Mouse (Mus musculus): ENCODE data around the gene Dyrk1a.

Gene Dyrk1a

DNA sequence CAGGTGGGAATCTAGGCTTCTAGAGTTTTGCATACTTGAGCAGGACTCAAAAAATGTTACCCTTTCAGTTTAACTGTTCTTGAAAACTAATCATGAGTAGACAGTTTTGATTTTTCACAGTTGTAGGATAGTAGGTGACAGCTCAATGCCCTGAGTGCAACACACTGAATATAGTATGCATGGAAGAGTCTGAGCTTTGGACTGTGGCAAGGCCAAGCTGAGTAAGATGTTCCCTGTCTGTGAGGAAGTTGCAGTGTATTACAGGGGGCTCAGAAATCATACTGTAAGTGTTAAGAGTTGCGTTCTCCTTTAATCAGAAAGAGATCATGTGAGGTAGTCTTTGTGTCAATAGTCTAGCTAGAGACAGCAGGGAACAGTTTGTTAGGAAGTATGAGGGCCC, 20.4 kb downstream of the Dyrk1a start:
- no peak for DNase-seq (ENCODE audit: low spot score)

DNA sequence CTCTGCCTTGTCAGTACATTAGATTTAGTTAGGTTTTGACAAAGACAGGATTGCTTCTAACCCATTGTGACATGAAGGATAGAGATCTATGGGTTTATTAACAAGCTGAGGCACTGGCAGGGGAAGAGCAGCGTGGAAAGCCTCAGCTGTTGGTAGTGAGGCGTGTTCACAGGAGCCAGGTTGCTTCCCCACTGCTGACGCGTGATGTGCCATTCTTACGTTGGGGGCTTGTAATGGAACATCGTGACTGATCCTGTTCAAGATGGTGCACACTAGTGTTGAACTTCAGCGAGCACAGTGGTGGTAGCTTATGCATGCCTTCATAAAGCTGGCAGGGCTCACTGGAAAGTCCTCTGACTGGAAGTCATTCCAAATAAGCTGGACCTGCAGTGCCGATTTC, 21.2 kb downstream of the Dyrk1a start:
- DNase-seq (ENCODE audit: low spot score): no peak

GRCm38 (mm10) chr16:94591536-94591935, 21.7 kb downstream of the Dyrk1a start:
- no peak for DNase-seq (ENCODE audit: low spot score)

DNA sequence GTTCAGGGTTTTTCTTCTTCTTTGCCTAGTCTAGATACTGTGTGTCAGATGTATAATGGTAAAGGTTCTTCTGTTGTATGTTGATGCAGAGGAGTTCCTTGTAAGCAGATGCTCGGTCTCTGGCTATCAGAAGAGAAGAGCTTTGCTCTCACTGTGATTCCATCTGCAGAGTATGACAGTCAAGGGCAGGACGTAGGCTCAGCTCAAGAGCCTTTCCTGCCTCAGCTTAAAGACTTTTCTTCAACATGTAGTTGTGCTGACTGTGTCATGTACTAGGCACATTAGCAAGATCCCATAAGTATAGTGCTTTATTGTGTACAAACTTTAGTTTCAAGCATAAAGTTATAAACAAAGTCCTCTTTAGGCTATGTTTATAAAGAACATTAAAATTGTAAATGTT, 26.8 kb downstream of the Dyrk1a start:
- no peak for DNase-seq (ENCODE audit: low spot score)

DNA sequence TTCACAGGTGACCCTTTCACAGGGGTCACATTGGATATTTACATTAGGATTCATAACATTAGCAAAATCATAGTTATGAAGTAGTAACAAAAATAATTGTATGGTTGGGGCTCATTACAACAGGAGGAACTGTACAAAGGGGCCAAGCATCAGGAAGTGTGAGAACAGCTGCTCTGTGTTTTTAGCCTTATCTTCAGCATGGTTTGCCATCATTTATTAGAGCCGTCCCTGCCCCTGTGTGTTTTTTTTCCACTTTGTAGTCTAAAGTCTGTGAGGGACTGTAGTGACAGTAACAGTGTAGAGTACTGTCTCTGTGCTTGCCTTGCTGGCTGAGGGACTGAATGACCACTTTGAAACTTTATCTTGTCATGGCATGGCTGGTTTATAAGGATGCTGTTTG, 27.8 kb downstream of the Dyrk1a start:
- no peak for DNase-seq (ENCODE audit: low spot score)

GRCm38 (mm10) chr16:94599977-94600724, 30.3 kb downstream of the Dyrk1a start:
- no peak for DNase-seq (ENCODE audit: low spot score)

DNA sequence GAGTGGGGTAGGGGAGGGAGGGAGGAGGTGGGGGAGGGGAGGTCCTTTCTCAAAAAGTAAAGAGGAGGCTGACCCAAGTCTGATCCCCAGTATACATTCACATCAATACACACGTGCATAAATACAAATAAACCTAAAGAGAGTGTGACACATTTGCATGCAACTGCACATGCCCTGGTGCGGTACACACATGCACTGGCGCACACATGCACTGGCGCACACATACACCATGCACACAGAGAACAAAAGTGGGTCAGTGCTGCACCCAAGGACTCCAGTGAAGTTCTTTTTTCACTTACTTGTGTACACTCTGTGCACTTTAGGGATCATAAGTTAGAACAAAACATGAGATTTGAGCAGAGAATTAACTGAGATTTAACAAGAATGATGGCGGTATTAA, 31.3 kb downstream of the Dyrk1a start:
- no peak for DNase-seq (ENCODE audit: low spot score)

GRCm38 (mm10) chr16:94601540-94601953, 31.7 kb downstream of the Dyrk1a start:
- peak; percentile 42 for DNase-seq (ENCODE audit: low spot score)

DNA sequence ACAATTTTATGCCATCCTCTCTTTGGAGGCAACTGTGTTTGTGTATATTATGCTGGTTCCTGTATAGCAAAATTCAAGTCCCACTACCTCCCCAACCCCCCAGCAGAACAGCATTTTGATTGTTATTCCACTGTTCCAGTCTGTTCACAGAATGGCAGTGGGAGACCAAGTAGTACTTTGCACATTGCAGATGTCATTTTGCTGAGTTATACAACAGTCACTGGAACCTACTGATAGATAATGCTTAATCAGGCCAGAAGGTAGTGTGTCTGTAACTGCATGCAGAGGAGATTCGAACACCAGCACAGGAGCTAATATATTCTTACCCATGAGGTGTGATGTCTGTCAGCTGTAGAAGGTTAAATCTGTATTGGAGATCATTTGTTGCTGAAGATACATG, 32.4 kb downstream of the Dyrk1a start:
- DNase-seq (ENCODE audit: low spot score): no peak

DNA sequence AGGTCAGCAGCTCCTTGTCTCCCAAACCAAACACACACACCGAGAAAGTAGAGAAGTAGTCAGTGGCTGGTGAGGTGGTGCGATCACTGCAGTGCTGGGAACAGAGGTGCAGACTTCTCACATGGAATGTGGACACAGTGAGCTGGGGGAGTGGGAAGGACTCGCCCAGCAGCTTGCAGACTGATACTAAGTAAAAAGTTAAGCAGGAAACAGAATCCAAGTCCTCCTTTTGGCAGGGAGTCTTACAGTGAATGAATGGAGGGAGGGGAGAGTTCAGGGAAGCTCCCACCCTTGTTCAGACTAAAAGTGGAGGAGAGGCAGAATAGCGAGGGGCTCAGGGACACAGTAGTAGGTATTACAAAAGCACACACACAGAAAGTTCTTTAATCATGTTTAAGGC, 32.9 kb downstream of the Dyrk1a start:
- DNase-seq (ENCODE audit: low spot score): no peak

GRCm38 (mm10) chr16:94606169-94606568, 36.4 kb downstream of the Dyrk1a start:
- no peak for DNase-seq (ENCODE audit: low spot score)

DNA sequence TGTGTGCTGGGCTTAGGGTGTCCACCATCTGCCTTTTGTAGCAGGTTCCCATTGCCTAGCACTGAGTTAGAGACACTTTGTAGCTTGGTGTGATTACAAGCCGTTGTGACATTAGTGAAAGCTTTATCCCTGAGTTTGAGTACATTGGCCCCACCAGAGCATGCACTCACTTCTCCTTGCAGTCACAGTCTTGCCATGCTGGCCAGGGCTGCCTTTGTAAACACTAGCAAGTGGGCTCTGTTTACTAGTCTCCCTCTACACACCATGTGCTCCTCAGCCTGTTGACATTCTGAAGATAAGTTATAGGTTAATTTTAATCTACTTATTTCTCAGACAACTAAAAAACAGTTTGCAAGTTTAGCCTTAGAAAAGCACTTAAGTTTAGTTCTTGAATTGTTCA, 37.7 kb downstream of the Dyrk1a start:
- no peak for DNase-seq (ENCODE audit: low spot score)

- no peak for DNase-seq (ENCODE audit: low spot score)
Observed at GRCm38 (mm10) chr16:94608706-94609594, 39.1 kb downstream of the Dyrk1a start.

- no peak for DNase-seq (ENCODE audit: low spot score)
Observed at GRCm38 (mm10) chr16:94612573-94612972, 42.8 kb downstream of the Dyrk1a start.

- DNase-seq (ENCODE audit: low spot score): no peak
Observed at GRCm38 (mm10) chr16:94617255-94617654, 47.4 kb downstream of the Dyrk1a start.

DNA sequence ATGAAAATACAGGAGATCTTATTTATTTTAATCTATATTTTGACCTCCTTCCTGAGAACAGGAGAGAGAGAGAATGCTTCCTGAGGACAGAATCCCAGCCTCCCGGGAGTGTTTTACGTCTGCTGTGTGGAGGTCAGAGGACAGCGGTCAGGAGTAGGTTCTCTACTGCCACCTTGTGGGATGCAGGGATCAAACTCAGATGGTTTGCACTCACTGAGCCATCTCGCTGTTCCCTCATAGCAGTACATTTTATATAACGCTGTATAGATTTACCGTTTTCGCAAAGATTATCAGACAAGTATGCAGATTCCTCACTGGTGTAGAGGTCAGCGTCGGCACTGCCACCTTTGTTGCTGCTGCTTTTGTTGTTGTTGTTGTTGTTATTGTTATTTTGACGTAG, 48.7 kb downstream of the Dyrk1a start:
- DNase-seq (ENCODE audit: low spot score): peak; percentile 65

- DNase-seq (ENCODE audit: low spot score): no peak
Observed at GRCm38 (mm10) chr16:94619301-94619700, 49.5 kb downstream of the Dyrk1a start.

DNA sequence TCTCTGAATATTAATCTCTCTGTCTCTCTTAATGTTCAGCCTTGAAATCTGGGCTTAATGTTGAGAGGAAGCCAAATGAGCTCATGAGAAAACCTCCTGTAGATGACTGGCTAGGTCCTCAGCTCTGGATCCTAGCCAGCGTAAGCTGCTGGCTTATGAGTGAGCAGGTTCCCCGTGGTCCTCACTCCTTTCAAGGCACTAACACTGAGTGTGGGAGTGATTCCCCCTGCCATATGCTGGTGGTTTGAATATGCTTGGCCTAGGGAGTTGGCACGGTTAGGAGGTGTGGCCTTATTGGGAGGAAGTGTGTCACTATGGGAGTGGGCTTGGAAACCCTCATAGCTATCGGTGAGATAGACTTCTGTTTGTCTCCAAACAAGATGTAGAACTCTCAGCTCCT, 55.1 kb downstream of the Dyrk1a start:
- no peak for DNase-seq (ENCODE audit: low spot score)

DNA sequence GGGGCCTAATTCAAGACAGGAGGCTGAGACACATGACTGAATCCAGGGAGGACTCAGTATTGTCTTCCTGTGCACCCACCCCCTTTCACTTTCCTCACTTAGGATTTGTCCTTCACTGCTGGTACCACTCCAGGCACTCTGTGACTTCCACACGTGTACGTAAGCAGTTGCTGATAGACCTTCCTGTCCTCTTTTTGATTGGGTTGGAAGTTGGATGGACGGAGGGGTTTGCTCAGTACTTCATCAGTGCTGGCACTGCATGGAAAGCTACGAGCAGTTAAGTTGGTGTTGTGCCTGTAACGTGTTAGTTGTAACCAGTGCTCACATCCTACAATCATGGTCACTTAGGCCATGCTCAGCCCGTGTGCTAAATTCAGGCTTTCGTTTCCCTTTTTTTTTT, 55.8 kb downstream of the Dyrk1a start:
- DNase-seq (ENCODE audit: low spot score): no peak

DNA sequence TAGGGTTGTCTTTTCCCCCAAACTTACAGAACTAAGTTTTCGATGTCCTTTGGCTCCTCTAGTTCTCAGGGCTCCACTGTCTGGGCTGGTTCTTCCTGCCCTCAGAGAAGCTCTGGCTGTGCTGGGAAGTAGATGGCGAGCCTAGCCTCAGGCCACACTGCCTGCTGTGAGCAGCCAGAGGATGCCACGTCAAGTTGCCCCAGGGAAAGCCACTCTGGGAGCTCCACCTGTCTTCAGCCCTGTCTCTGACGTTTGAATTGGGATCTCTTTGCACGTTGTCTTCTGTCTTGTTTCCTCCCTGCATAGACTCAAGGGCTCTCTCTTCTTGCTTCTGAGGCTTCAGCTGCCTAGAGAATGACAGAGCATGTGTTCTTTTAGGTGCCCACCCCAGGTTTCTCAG, 57.9 kb downstream of the Dyrk1a start:
- DNase-seq (ENCODE audit: low spot score): no peak

DNA sequence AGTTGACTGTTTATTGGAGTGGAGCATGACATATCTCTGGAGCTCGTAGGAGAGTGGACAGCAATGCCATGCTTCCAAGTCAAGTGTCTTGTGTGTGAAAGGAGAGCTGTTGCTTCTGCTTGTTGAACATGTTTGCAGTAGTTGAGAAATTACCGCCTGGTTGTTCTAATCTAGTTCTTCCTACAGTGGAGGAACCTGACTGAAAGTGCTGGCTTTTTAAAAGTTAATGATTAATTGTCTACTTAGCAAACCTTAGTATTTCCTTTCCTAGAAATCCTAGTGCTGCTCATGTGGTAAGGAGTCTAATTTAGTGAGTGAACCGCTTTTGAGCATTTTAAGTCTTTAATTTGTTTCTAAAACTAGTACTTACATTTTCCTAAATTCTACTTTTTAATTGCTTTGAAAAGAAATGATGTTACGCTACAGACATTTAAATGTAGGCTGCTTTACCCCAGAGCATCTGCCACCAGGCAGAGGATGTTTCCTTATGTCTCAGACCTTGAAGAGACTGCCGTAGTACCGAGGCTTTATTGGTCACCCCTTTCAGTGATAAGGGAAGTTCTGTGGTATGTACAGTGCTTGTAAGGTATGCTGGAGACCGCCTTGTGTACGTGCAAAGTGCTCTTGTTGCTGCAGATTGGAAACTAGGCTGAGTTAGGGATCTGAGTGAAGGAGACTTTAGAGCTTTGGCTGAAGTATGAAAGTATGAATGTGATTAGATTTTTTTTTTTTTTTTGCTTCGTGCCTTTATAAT, 59.3 kb downstream of the Dyrk1a start:
- DNase-seq (ENCODE audit: low spot score): no peak

DNA sequence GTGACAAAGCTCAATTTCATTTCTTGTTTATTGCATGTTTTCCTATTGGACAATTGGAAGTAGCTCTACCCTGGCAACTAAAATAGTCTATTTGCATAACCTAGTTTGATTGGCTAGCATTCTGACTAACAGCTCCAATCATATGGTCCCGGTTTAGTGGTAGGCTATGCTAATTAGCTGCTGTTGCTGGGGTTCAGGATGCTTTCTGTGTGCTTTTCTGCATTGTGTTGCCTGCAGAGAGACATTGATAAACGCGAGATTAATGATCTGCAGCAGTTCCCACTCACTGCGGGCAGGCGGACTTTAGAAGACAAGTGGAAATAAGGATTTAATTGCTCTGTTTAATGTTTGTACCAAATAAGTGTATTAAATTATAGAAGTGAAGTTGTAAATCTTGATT, 62.2 kb downstream of the Dyrk1a start:
- DNase-seq (ENCODE audit: low spot score): no peak
